ENCODE assay signal across 9 mouse cellular contexts in the genomic region with DNA sequence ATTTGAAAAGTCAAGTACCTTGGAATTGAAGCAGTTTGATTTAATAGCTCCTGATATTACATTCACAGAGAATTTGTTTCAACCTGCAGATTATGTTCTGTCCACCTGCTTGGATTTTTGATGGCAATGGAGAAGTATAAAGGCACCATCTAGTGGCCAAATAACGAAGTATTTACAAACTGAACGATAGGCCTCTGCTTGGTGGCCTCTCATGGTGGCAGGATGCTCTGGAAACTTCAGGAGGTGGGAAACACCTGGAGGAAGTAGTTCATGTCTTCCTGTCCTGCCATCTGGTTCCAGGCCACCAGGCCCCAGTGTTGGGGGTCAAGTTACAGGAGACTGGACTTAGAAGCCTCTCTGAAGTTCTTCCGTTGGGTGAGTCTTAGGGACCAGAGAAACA. TPM values are rescaled to one million over a fixed set of nuclear protein-coding genes. Genes with fewer than 3 reads are reported as not detected.
DNase-seq lines count a peak whose midpoint lies in the region; ATAC-seq and TF ChIP-seq lines count a peak whose summit lies in the region.
"Had no signal": no experiment of that assay in that cellular context is flagged by ENCODE, and none has a peak within 500 bp of the region (broad histone marks: within the 10 kb centered on the region; RNA-seq: fewer than 3 reads in every experiment).

No protein-coding gene starts in this region.

- no peak for ATAC-seq in heart, embryonic 12.5 days (ENCODE audit: insufficient number of reproducible peaks, low FRiP score)
- peak; percentile 48 for ATAC-seq in Patski
- 0 out of 2 replicates have a peak, but pooled peaks have one; percentile 34 for ATAC-seq in forebrain, postnatal 0 days

- H3K36me3 ChIP-seq in heart, embryonic 12.5 days: no peaks in the 10 kb centered on the region
- H3K36me3 ChIP-seq in forebrain, postnatal 0 days (ENCODE audit: insufficient read depth): no peaks in the 10 kb centered on the region
- H3K36me3 ChIP-seq: neural tube, embryonic 12.5 days had no signal

- TF ChIP-seq CTCF in Patski (IDR thresholded peaks at IDR 0.05): peak; percentile 68
- TF ChIP-seq CTCF in forebrain, postnatal 0 days (IDR thresholded peaks at IDR 0.05; ENCODE audit: low read depth): peak; percentile 83

- DNase-seq in heart, postnatal 4 days: peak; percentile 23
- DNase-seq in A20 (ENCODE audit: low read depth, low spot score): peak; percentile 15
- no peak for DNase-seq in Patski (ENCODE audit: low read depth, low spot score)
- DNase-seq in forebrain, postnatal 0 days: peak; percentile 63
- peak; percentile 72 to 78 for DNase-seq in left cerebral cortex, postnatal 14 days (ENCODE audit: low spot score in 2 of 2)
- DNase-seq in thymus, adult 18-20 months: no peak
- no peak for DNase-seq in gastrocnemius, postnatal 10 days

- H3K9ac ChIP-seq in heart, embryonic 12.5 days: no peak overlapping the region
- H3K9ac ChIP-seq in forebrain, postnatal 0 days: no peak overlapping the region
- H3K9ac ChIP-seq: neural tube, embryonic 12.5 days had no signal

- H3K4me1 ChIP-seq in heart, embryonic 12.5 days (replicated peaks): 0 out of 2 replicates have a peak, but pooled peaks cover 2% of the 10 kb centered on the region
- H3K4me1 ChIP-seq in forebrain, postnatal 0 days (ENCODE audit: insufficient read depth): no peaks in the 10 kb centered on the region

- no peak overlapping the region for H3K4me2 ChIP-seq in heart, embryonic 12.5 days
- H3K4me2 ChIP-seq in forebrain, postnatal 0 days (ENCODE audit: low read depth): no peak overlapping the region
- H3K4me2 ChIP-seq: neural tube, embryonic 12.5 days had no signal

- no peak overlapping the region for H3K27ac ChIP-seq in heart, embryonic 12.5 days (ENCODE audit: poor library complexity, severe bottlenecking)
- H3K27ac ChIP-seq in forebrain, postnatal 0 days (ENCODE audit: low read depth, low read length): no peak overlapping the region
- H3K27ac ChIP-seq: neural tube, embryonic 12.5 days had no signal

- POLR2A ChIA-PET in Patski (lab: Charles Lee): no interaction called here

- CTCF ChIA-PET in Patski (lab: Charles Lee): interaction anchor here (0.7 to 5.8 kb wide), 10 partner anchors 10 to 185 kb away, joined by 3 to 100 read pairs (median 3); partner anchors contain the start of gene Mtnr1a

- H3K4me3 ChIP-seq in heart, embryonic 12.5 days: no peak overlapping the region
- H3K4me3 ChIP-seq in forebrain, postnatal 0 days (ENCODE audit: low read depth, low read length): no peak overlapping the region
- H3K4me3 ChIP-seq: neural tube, embryonic 12.5 days had no signal

- intact Hi-C loops in left cerebral cortex, postnatal 14 days (cut with DNase I): loop anchor here (5.0 kb wide), 1 partner anchor 301 kb away; the partner anchor contains the start of gene Fat1

- H3K27me3 ChIP-seq in heart, embryonic 12.5 days (replicated peaks): 0 out of 2 replicates have a peak, but pooled peaks cover 5% of the 10 kb centered on the region
- peaks cover 24% of the 10 kb centered on the region for H3K27me3 ChIP-seq in Patski
- H3K27me3 ChIP-seq in forebrain, postnatal 0 days (ENCODE audit: insufficient read depth, low read length): no peaks in the 10 kb centered on the region
- H3K27me3 ChIP-seq: neural tube, embryonic 12.5 days had no signal

- in situ Hi-C loops in Patski (cut with MboI; ENCODE audit: low pct_unique_long_range_greater_than_20kb): loop anchor here (5.0 to 25.0 kb wide), 2 partner anchors 171 to 301 kb away; partner anchors contain the start of genes Fat1 and Mtnr1a

- 20% methylated on average over 3 of the region's 3 CpGs for WGBS in heart, embryonic 12.5 days
- WGBS in forebrain, postnatal 0 days: 31% methylated on average over 3 of the region's 3 CpGs

- H3K9me3 ChIP-seq in heart, embryonic 12.5 days (replicated peaks): no peaks in the 10 kb centered on the region
- H3K9me3 ChIP-seq in forebrain, postnatal 0 days (ENCODE audit: low read length): no peaks in the 10 kb centered on the region
- H3K9me3 ChIP-seq: neural tube, embryonic 12.5 days had no signal

RNA-seq across cellular contexts. Expression of gene F11, which starts 23.5 kb away (rescaled TPM):
- not detected for total RNA-seq in heart, postnatal 4 days (2021)
- not detected in 2 replicates for polyA plus RNA-seq in heart, embryonic 12.5 days (2016; fragmentation: Nextera tagmentation; extraction: Ambion mirVana)
- polyA plus RNA-seq in Patski (2021): not detected
- not detected in 2 replicates for total RNA-seq in forebrain, postnatal 0 days (2014; rRNA removed)
- not detected in 2 replicates for polyA plus RNA-seq in forebrain, postnatal 0 days (2015; fragmentation: Nextera tagmentation; extraction: Ambion mirVana)
- total RNA-seq in left cerebral cortex, postnatal 14 days (2021): not detected
- under 1 TPM in 1 of 2 experiments, not detected in 1; 0.11 TPM for total RNA-seq in gastrocnemius, postnatal 10 days (2021)
- polyA plus RNA-seq: neural tube, embryonic 12.5 days had no signal

RNA-seq across cellular contexts. Expression of gene Klkb1, which starts 56.4 kb away (rescaled TPM):
- not detected for total RNA-seq in heart, postnatal 4 days (2021)
- not detected in 2 replicates for polyA plus RNA-seq in heart, embryonic 12.5 days (2016; fragmentation: Nextera tagmentation; extraction: Ambion mirVana)
- not detected for polyA plus RNA-seq in Patski (2021)
- total RNA-seq in forebrain, postnatal 0 days (2014; rRNA removed): under 0.01 and 0.24 TPM in 2 replicates
- polyA plus RNA-seq in forebrain, postnatal 0 days (2015; fragmentation: Nextera tagmentation; extraction: Ambion mirVana): 0.05 TPM in 1 of 2 replicates, not detected in the other
- total RNA-seq in left cerebral cortex, postnatal 14 days (2021): not detected
- not detected for total RNA-seq in gastrocnemius, postnatal 10 days (2021)
- polyA plus RNA-seq: neural tube, embryonic 12.5 days had no signal

Comparison
In these comparisons a context has a peak if more than half of its experiments do, and no peak if none do; other contexts are left out.
1. DNase-seq: peak in heart, postnatal 4 days (single experiment), A20 (single experiment), forebrain, postnatal 0 days (single experiment) and left cerebral cortex, postnatal 14 days (2 of 2); none in Patski (single experiment), thymus, adult 18-20 months (0 of 2) and gastrocnemius, postnatal 10 days (single experiment).